ENCODE assay signal across 10 mouse cellular contexts in the genomic region with DNA sequence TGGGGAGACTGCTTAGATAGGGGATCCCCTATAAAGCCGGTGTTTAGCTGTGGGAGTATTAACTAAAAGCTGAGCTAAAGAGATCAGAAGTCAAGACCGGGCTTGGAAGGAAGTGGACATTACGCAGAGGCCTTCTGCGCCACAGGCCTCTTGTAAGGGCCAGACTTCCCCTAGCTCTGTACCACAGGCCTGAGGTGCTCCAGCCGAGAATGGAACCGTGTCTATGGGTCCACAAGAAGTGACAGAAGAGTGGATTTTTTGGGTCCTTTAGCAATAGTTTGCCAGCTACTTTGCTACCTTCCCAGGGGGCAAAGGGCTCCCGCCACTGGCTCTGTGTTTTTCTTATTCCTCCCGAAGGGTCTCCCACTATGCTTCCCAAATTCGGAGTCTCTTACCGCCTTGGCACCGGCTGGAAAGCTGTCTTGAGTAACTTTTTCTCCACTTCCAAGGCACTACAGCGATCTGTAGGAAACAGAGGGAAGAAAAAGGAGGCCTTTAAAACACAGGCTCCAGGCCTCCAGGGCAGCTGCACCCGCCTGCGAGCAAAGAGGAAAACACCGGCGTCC. TPM values are rescaled to one million over a fixed set of nuclear protein-coding genes. Genes with fewer than 3 reads are reported as not detected.
DNase-seq lines count a peak whose midpoint lies in the region; ATAC-seq lines count a peak whose summit lies in the region.
"Had no signal": no experiment of that assay in that cellular context is flagged by ENCODE, and none has a peak within 500 bp of the region (broad histone marks: within the 10 kb centered on the region; RNA-seq: fewer than 3 reads in every experiment).

No protein-coding gene starts in this region.

- H3K27ac ChIP-seq in forebrain, embryonic 10.5 days = peak overlapping the region; percentile 86
- no peak overlapping the region for H3K27ac ChIP-seq in kidney, embryonic 15.5 days
- H3K27ac ChIP-seq in neural tube, embryonic 11.5 days (ENCODE audit: low read depth, low read length) = peak overlapping the region; percentile 96
- H3K27ac ChIP-seq: macrophage had no signal

- no peak overlapping the region for H3K9ac ChIP-seq in kidney, embryonic 15.5 days
- H3K9ac ChIP-seq in neural tube, embryonic 11.5 days (ENCODE audit: low read length) = peak overlapping the region; percentile 91

- peaks cover 99% of the 10 kb centered on the region for H3K27me3 ChIP-seq in forebrain, embryonic 10.5 days (ENCODE audit: poor library complexity, severe bottlenecking)
- H3K27me3 ChIP-seq in kidney, embryonic 15.5 days = peaks cover 95% of the 10 kb centered on the region
- peaks cover 33% of the 10 kb centered on the region for H3K27me3 ChIP-seq in neural tube, embryonic 11.5 days (ENCODE audit: control insufficient read depth, insufficient read depth, low read length)

- DNase-seq in kidney, adult 9 months = peak; percentile 30
- no peak for DNase-seq in kidney, postnatal 14 days
- DNase-seq in forebrain, embryonic 10.5 days (ENCODE audit: extremely low spot score, low spot score) = peak; percentile 23
- peak; percentile 37 for DNase-seq in neural tube, embryonic 11.5 days (ENCODE audit: low spot score)
- no peak for DNase-seq in cerebellum, postnatal 36 days
- DNase-seq in spleen, postnatal 4 days (ENCODE audit: low spot score in 2 of 2) = no peak
- DNase-seq in left cerebral cortex, postnatal 14 days (ENCODE audit: low spot score in 2 of 2) = no peak

- WGBS in forebrain, embryonic 10.5 days = 11% methylated on average over 16 of the region's 16 CpGs
- WGBS in kidney, embryonic 15.5 days = 25% methylated on average over 16 of the region's 16 CpGs
- 6% methylated on average over 16 of the region's 16 CpGs for WGBS in neural tube, embryonic 11.5 days

- peak overlapping the region; percentile 70 for H3K4me3 ChIP-seq in forebrain, embryonic 10.5 days
- peak overlapping the region; percentile 69 for H3K4me3 ChIP-seq in kidney, embryonic 15.5 days (replicated peaks)
- H3K4me3 ChIP-seq in neural tube, embryonic 11.5 days (ENCODE audit: low read depth, low read length) = peak overlapping the region; percentile 88

- H3K9me3 ChIP-seq in forebrain, embryonic 10.5 days = no peaks in the 10 kb centered on the region
- no peaks in the 10 kb centered on the region for H3K9me3 ChIP-seq in kidney, embryonic 15.5 days (replicated peaks)
- no peaks in the 10 kb centered on the region for H3K9me3 ChIP-seq in neural tube, embryonic 11.5 days (ENCODE audit: control insufficient read depth, low read length)

- intact Hi-C loops in left cerebral cortex, postnatal 14 days (cut with DNase I) = loop anchor here (2.0 to 5.0 kb wide), 2 partner anchors 267 to 556 kb away; no protein-coding TSS in a partner anchor

- ATAC-seq in kidney, embryonic 15.5 days (replicated peaks; ENCODE audit: low FRiP score) = no peak
- no peak for ATAC-seq in neural tube, embryonic 11.5 days (ENCODE audit: insufficient read depth, low FRiP score, low TSS enrichment)

- peak overlapping the region; percentile 96 for H3K4me2 ChIP-seq in kidney, embryonic 15.5 days
- H3K4me2 ChIP-seq in neural tube, embryonic 11.5 days (ENCODE audit: low read depth) = peak overlapping the region; percentile 78

- H3K4me1 ChIP-seq in forebrain, embryonic 10.5 days = peaks cover 72% of the 10 kb centered on the region
- H3K4me1 ChIP-seq in kidney, embryonic 15.5 days = peaks cover 61% of the 10 kb centered on the region
- peaks cover 33% of the 10 kb centered on the region for H3K4me1 ChIP-seq in neural tube, embryonic 11.5 days (ENCODE audit: control insufficient read depth, insufficient read depth, low read length)

- peaks cover 8% of the 10 kb centered on the region for H3K36me3 ChIP-seq in forebrain, embryonic 10.5 days (replicated peaks)
- H3K36me3 ChIP-seq in kidney, embryonic 15.5 days = no peaks in the 10 kb centered on the region
- H3K36me3 ChIP-seq in neural tube, embryonic 11.5 days (ENCODE audit: control insufficient read depth, insufficient read depth, low read length) = no peaks in the 10 kb centered on the region
- H3K36me3 ChIP-seq: G1E had no signal

RNA-seq across cellular contexts. Expression of a gene that starts 2.8 kb away (rescaled TPM):
- polyA plus RNA-seq in forebrain, embryonic 10.5 days (2016; fragmentation: Nextera tagmentation; extraction: Ambion mirVana) = 11.8 and 12.2 TPM in 2 replicates
- polyA plus RNA-seq in kidney, embryonic 15.5 days (2015; fragmentation: Nextera tagmentation; extraction: Ambion mirVana) = 15.6 TPM in 2 replicates
- polyA plus RNA-seq in neural tube, embryonic 11.5 days (2014; fragmentation: Nextera tagmentation; extraction: Ambion mirVana) = 16.1 and 19.8 TPM in 2 replicates
- under 1 TPM in 1 of 2 experiments, not detected in 1; 0.22 TPM for total RNA-seq in left cerebral cortex, postnatal 14 days (2021)
- polyA plus RNA-seq: G1E, macrophage had no signal

Comparison
In these comparisons a context has a peak if more than half of its experiments do, and no peak if none do; other contexts are left out.
1. DNase-seq: peak in kidney, adult 9 months (single experiment), forebrain, embryonic 10.5 days (single experiment) and neural tube, embryonic 11.5 days (single experiment); none in kidney, postnatal 14 days (single experiment), cerebellum, postnatal 36 days (0 of 2), spleen, postnatal 4 days (0 of 2) and left cerebral cortex, postnatal 14 days (0 of 2).
2. Peak in every context shown above with its lines, with median percentiles within 50 percentile points of each other: H3K4me3 ChIP-seq.